Mouse (Mus musculus) heart, postnatal 0 days (tissue): ENCODE results near the gene Frem1. TPM values are rescaled to one million over a fixed set of nuclear protein-coding genes. Genes with fewer than 3 reads are reported as not detected.

Experiments
- ATAC-seq: fragments of 200-750 bp; cut with Nextera tagmentation; 2 replicates; pipeline ENCODE4 v1.8.0; 2017; ENCODE audit warnings: low read depth, moderate number of reproducible peaks, moderate library complexity; ENCODE audit not compliant: insufficient read depth
- DNase-seq: peaks from one replicate; pipeline ENCODE4 v3.0.0-alpha.2; 2016; ENCODE audit warnings: low spot score
- H3K27ac ChIP-seq: fragments of 300-500 bp; sonication (generic); 2 replicates; pipeline ENCODE4 v1.5.1; 2014; ENCODE audit warnings: low read depth, mild to moderate bottlenecking
- H3K27me3 ChIP-seq: fragments of 300-500 bp; sonication (generic); 2 replicates; pipeline ENCODE4 v1.6.1; 2014; ENCODE audit warnings: low read length, mixed read lengths; ENCODE audit not compliant: control insufficient read depth, insufficient read depth
- H3K36me3 ChIP-seq: fragments of 300-500 bp; sonication (generic); replicated peaks from 2 replicates; pipeline ENCODE4 v1.6.1; 2014; ENCODE audit warnings: low read length, mixed read lengths; ENCODE audit not compliant: control insufficient read depth, insufficient read depth
- H3K4me1 ChIP-seq: fragments of 300-500 bp; sonication (generic); 2 replicates; pipeline ENCODE4 v1.6.1; 2014; ENCODE audit warnings: antibody characterized with exemption; ENCODE audit not compliant: control insufficient read depth, insufficient read depth
- H3K4me2 ChIP-seq: fragments of 300-500 bp; sonication (generic); 2 replicates; pipeline ENCODE4 v1.6.1; 2014; ENCODE audit warnings: low read depth, mild to moderate bottlenecking, low read length, moderate library complexity
- H3K4me3 ChIP-seq: fragments of 300-500 bp; sonication (generic); 2 replicates; pipeline ENCODE4 v1.5.1; 2014; ENCODE audit warnings: low read depth, low read length
- H3K9ac ChIP-seq: fragments of 300-500 bp; sonication (generic); replicated peaks from 2 replicates; pipeline ENCODE4 v1.6.1; 2014; ENCODE audit warnings: low read depth, low read length, mixed read lengths
- H3K9me3 ChIP-seq: fragments of 300-500 bp; sonication (generic); replicated peaks from 2 replicates; pipeline ENCODE4 v1.6.1; 2016; ENCODE audit warnings: low read length; ENCODE audit not compliant: control insufficient read depth
- CTCF ChIP-seq: IDR thresholded peaks from 2 replicates; pipeline ENCODE4 v1.5.1; 2016; ENCODE audit warnings: antibody characterized with exemption, control low read depth, low read depth
- EP300 ChIP-seq: IDR thresholded peaks from 2 replicates; pipeline ENCODE4 v1.6.1; 2016; ENCODE audit warnings: antibody characterized with exemption, low read depth
- WGBS: fragments of 180-500 bp; shearing (Covaris S2); extraction: QIAGEN DNeasy Blood & Tissue Kit; methylation state at CpG from one replicate; pipeline ENCODE4 v1.1.7; 2014; 5-methylcytosine and 5-hydroxymethylcytosine counted together
- polyA plus RNA-seq: library from polyadenylated mRNA; unstranded; fragments of >200 nt; fragmentation: Nextera tagmentation; extraction: Ambion mirVana; gene quantifications from 2 replicates; pipeline ENCODE4 v1.2.1, GENCODE M21; 2015
- total RNA-seq: library from RNA; depleted of rRNA; stranded (reverse); fragments of >200 nt; gene quantifications from 2 replicates; pipeline ENCODE4 v1.2.3, GENCODE M21; 2014; ENCODE audit warnings: low replicate concordance

Frem1 gene
- total and polyA plus RNA-seq, 2 experiments from 2014 or later: 1.1 to 10.3 TPM

DNA sequence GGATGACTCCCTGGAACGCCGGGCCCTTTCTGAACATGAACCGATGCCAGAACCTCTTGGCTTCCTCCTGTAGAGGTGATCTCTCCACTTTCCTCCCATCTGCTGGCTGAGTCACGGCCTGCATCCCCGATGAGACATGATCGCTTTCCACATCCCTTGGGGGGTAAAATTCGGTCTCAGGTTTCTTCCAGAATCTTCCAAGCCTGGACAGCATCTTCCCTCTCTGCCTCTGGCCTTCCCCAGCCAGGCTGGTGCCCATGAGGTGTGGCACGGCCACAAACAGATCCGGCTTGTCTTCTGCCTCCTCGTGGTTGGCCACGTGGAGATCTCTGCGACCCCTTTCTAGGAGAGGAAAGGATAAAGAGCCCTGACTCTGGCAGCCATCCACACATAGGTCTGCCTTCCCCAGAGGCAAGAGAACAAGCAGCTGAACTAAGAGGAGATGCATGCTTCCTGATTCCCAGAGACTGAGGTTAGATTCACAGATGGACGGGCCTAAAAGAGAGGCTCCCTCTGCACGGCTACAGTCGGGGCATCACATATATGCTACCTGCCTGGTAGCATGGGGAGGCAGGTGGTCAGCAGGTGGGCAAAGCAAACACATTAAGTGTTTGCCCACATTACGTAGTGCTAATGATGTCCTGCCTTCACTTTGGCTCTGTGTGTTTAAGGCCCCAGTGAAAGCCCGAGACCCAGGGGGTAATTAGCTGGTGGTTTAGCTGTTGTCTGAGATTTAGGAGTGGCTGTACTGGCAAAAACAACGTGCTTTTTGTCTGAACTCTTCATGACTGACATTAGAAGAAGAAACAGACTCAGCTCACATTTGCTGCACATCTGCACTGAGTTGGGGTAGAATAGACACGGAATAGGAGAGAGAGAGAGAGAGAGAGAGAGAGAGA, 167.3 kb downstream of the Frem1 start, which contains the start of gene Cer1:
TSS of gene Cer1 (minus strand) at position 513 of the 899 bp plus-strand sequence.
- Histone ChIP-seq H3K27ac (no peak within 1 kb of the TSS), H3K4me3 (no peak within 1 kb of the TSS), H3K36me3 (no peaks in the 10 kb centered on the region), H3K4me2 (no peak within 1 kb of the TSS), H3K4me1 (no peaks in the 10 kb centered on the region), H3K9ac (no peak within 1 kb of the TSS), H3K27me3 (no peaks in the 10 kb centered on the region), H3K9me3 (no peaks in the 10 kb centered on the region)
- DNase-seq (no peak), ATAC-seq (no peak)
- TF ChIP-seq CTCF (no peak), EP300 (no peak)
- WGBS: 61% methylated on average over 18 of the region's 19 CpGs

GRCm38 (mm10) chr4:82882500-82882899, 169.6 kb downstream of the Frem1 start:
- Histone ChIP-seq H3K27ac (no peak overlapping the region), H3K9me3 (no peaks in the 10 kb centered on the region), H3K27me3 (no peaks in the 10 kb centered on the region), H3K4me1 (no peaks in the 10 kb centered on the region), H3K9ac (no peak overlapping the region), H3K4me3 (no peak overlapping the region), H3K36me3 (no peaks in the 10 kb centered on the region), H3K4me2 (no peak overlapping the region)
- DNase-seq: no peak
- TF ChIP-seq CTCF (no peak), EP300 (no peak)
- ATAC-seq: no peak
- 82% methylated on average over 9 of the region's 9 CpGs for WGBS

DNA sequence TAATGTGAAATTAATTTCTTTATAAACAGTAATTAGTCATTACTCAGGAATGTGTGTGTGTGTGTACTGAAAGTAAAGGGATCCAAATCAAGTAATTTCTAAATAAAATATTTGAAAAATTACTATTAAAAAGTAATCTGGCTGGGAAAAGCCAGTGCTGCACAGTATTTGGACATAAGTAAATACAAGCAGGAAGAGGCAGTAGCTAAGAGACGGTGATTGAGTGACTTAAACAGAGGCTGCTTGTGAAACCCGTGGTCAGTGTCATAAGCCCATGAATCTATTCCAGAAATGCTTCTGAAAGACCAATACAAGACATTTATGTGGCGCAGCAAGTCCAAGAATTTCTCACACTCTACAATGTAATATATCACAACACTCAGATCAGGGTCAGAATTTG, 170.8 kb downstream of the Frem1 start:
- WGBS: 77% methylated on average over 3 of the region's 3 CpGs
- no peak overlapping the region for H3K9ac ChIP-seq
- DNase-seq (no peak), ATAC-seq (no peak)
- TF ChIP-seq CTCF (no peak), EP300 (no peak)
- H3K4me2 ChIP-seq: no peak overlapping the region
- H3K27ac ChIP-seq: no peak overlapping the region
- H3K36me3 ChIP-seq: no peaks in the 10 kb centered on the region
- no peak overlapping the region for H3K4me3 ChIP-seq
- no peaks in the 10 kb centered on the region for H3K9me3 ChIP-seq
- no peaks in the 10 kb centered on the region for H3K4me1 ChIP-seq
- H3K27me3 ChIP-seq: no peaks in the 10 kb centered on the region

DNA sequence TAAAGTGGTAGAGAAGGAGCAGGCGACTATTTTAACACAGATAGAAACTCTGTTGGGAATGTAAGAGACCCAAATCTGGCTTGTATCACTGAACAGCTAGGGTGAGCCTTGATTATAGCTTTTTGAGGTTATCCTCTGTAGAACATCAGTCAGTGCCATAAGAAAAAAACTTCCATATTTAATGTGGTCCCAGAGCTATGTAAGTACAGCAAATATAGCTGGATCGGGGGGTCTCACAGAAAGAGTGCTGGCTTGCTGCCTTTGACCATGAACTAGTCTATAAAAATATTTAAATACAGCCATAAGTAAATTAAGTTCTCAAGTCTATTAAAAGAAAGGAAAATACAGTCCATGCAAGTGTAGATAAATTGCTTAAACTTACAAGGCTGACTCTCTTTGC, 171.9 kb downstream of the Frem1 start:
- H3K4me1 ChIP-seq: no peaks in the 10 kb centered on the region
- no peak for ATAC-seq

GRCm38 (mm10) chr4:82879152-82879551, 173.0 kb downstream of the Frem1 start:
- TF ChIP-seq CTCF (no peak), EP300 (no peak)
- ATAC-seq (no peak), DNase-seq (no peak)
- Histone ChIP-seq H3K4me2 (no peak overlapping the region), H3K4me3 (no peak overlapping the region), H3K9me3 (no peaks in the 10 kb centered on the region), H3K9ac (no peak overlapping the region), H3K27me3 (no peaks in the 10 kb centered on the region), H3K27ac (no peak overlapping the region), H3K4me1 (no peaks in the 10 kb centered on the region), H3K36me3 (no peaks in the 10 kb centered on the region)
- WGBS: 80% methylated on average over 6 of the region's 6 CpGs

More for the DNA sequence above, 171.9 kb downstream of the Frem1 start:
- Histone ChIP-seq H3K4me2 (no peak overlapping the region), H3K9ac (no peak overlapping the region), H3K36me3 (no peaks in the 10 kb centered on the region), H3K27me3 (no peaks in the 10 kb centered on the region), H3K4me3 (no peak overlapping the region), H3K9me3 (no peaks in the 10 kb centered on the region), H3K27ac (no peak overlapping the region)
- TF ChIP-seq CTCF: no peak
- TF ChIP-seq EP300: no peak
- no peak for DNase-seq
- WGBS: 81% methylated on average over 2 of the region's 2 CpGs

GRCm38 (mm10) chr4:82876656-82877055, 175.5 kb downstream of the Frem1 start:
- no peak overlapping the region for H3K4me3 ChIP-seq
- WGBS: 77% methylated on average over 2 of the region's 2 CpGs
- H3K27ac ChIP-seq: no peak overlapping the region
- no peaks in the 10 kb centered on the region for H3K36me3 ChIP-seq
- no peak for ATAC-seq
- H3K9me3 ChIP-seq: no peaks in the 10 kb centered on the region
- H3K4me2 ChIP-seq: no peak overlapping the region
- no peak for TF ChIP-seq CTCF
- TF ChIP-seq EP300: no peak
- DNase-seq: no peak
- no peaks in the 10 kb centered on the region for H3K4me1 ChIP-seq
- H3K9ac ChIP-seq: no peak overlapping the region
- no peaks in the 10 kb centered on the region for H3K27me3 ChIP-seq
